Mouse (Mus musculus): ENCODE data around the gene Chst3.

GRCm38 (mm10) chr10:60171368-60171767 is 47.7 kb downstream of the Chst3 start:
- no peak for TF ChIP-seq POLR2A (IDR thresholded peaks at IDR 0.05; ENCODE audit: control insufficient read depth, extremely low read depth, insufficient read depth, low read length, poor library complexity)
- no peak for TF ChIP-seq CTCF (IDR thresholded peaks at IDR 0.05; ENCODE audit: borderline replicate concordance, control insufficient read depth, extremely low read depth, insufficient read depth, low read length, poor library complexity)
